22 mouse cellular contexts compared by ENCODE assay signal in genomic region chr14:54897445-54897844, GRCm38 (mm10). TPM values are rescaled to one million over a fixed set of nuclear protein-coding genes. Genes with fewer than 3 reads are reported as not detected.
DNase-seq lines count a peak whose midpoint lies in the region; ATAC-seq and TF ChIP-seq lines count a peak whose summit lies in the region.
"Had no signal": no experiment of that assay in that cellular context is flagged by ENCODE, and none has a peak within 500 bp of the region (broad histone marks: within the 10 kb centered on the region; RNA-seq: fewer than 3 reads in every experiment).

No protein-coding gene starts in this region.

- DNase-seq in adrenal gland, postnatal 10 days, result peak; percentile 27
- DNase-seq in adrenal gland, postnatal 25 days, result no peak
- DNase-seq in heart, postnatal 0 days (ENCODE audit: low spot score), result no peak
- DNase-seq in heart, postnatal 14 days, result no peak
- no peak for DNase-seq in layer of hippocampus, postnatal 10 days (ENCODE audit: low spot score in 2 of 2)
- DNase-seq: cerebellum, postnatal 36 days; layer of hippocampus, adult 9-11 months; lung, embryonic 14.5 days; right cerebral cortex, adult 18-20 months; spleen, adult 18-20 months had no signal

- no peak for TF ChIP-seq CTCF in heart, postnatal 0 days (IDR thresholded peaks at IDR 0.05; ENCODE audit: low read depth)

- no peak for ATAC-seq in heart, postnatal 0 days (ENCODE audit: insufficient read depth, low read depth)
- ATAC-seq in midbrain, embryonic 12.5 days (ENCODE audit: low FRiP score, low read depth), result no peak
- no peak for ATAC-seq in midbrain, embryonic 16.5 days
- ATAC-seq in neural tube, embryonic 15.5 days (ENCODE audit: low FRiP score), result no peak
- ATAC-seq: activated CD4-positive, CD25-positive, alpha-beta regulatory T cell, adult 4 months; intestine, embryonic 16.5 days; midbrain, embryonic 15.5 days had no signal

- peak overlapping the region; percentile 47; the same call in 1 of the 2 replicates for H3K9ac ChIP-seq in heart, postnatal 0 days (replicated peaks; ENCODE audit: low read depth, low read length)
- H3K9ac ChIP-seq in midbrain, embryonic 12.5 days (replicated peaks), result peak overlapping the region; percentile 8; the same call in 1 of the 2 replicates
- no peak overlapping the region for H3K9ac ChIP-seq in midbrain, embryonic 16.5 days (ENCODE audit: low read depth, low read length)
- H3K9ac ChIP-seq in neural tube, embryonic 15.5 days (replicated peaks), result 0 out of 2 replicates have a peak overlapping the region, but pooled peaks have one; percentile 6
- H3K9ac ChIP-seq: embryonic facial prominence, embryonic 12.5 days; hindbrain, embryonic 12.5 days; lung, embryonic 14.5 days; midbrain, embryonic 15.5 days had no signal

- 30% methylated on average over 2 of the region's 2 CpGs for WGBS in heart, postnatal 0 days
- WGBS in midbrain, embryonic 12.5 days, result 69% methylated on average over 2 of the region's 2 CpGs
- WGBS in midbrain, embryonic 16.5 days, result 68% methylated on average over 2 of the region's 2 CpGs
- 74% methylated on average over 2 of the region's 2 CpGs for WGBS in neural tube, embryonic 15.5 days

- H3K27ac ChIP-seq in heart, postnatal 0 days (ENCODE audit: low read depth), result no peak overlapping the region
- 0 out of 2 replicates have a peak overlapping the region, but pooled peaks have one; percentile 1 for H3K27ac ChIP-seq in midbrain, embryonic 12.5 days (replicated peaks)
- H3K27ac ChIP-seq in midbrain, embryonic 16.5 days (ENCODE audit: low read length), result no peak overlapping the region
- no peak overlapping the region for H3K27ac ChIP-seq in neural tube, embryonic 15.5 days (replicated peaks)
- H3K27ac ChIP-seq: embryonic facial prominence, embryonic 12.5 days; macrophage; midbrain, embryonic 15.5 days had no signal

- intact Hi-C loops in heart, postnatal 14 days (cut with DNase I), result no loop called here

- peaks cover 14% of the 10 kb centered on the region for H3K4me1 ChIP-seq in heart, postnatal 0 days (ENCODE audit: control insufficient read depth, insufficient read depth)
- peaks cover 22% of the 10 kb centered on the region for H3K4me1 ChIP-seq in midbrain, embryonic 12.5 days
- peaks cover 17% of the 10 kb centered on the region for H3K4me1 ChIP-seq in midbrain, embryonic 16.5 days (ENCODE audit: control insufficient read depth, insufficient read depth, low read length)
- H3K4me1 ChIP-seq in neural tube, embryonic 15.5 days, result peaks cover 28% of the 10 kb centered on the region

- H3K9me3 ChIP-seq in heart, postnatal 0 days (replicated peaks; ENCODE audit: control insufficient read depth, low read length), result no peaks in the 10 kb centered on the region
- H3K9me3 ChIP-seq in midbrain, embryonic 12.5 days, result no peaks in the 10 kb centered on the region
- H3K9me3 ChIP-seq in midbrain, embryonic 16.5 days (replicated peaks; ENCODE audit: control insufficient read depth, low read length, poor library complexity, severe bottlenecking), result no peaks in the 10 kb centered on the region
- H3K9me3 ChIP-seq in neural tube, embryonic 15.5 days (replicated peaks), result no peaks in the 10 kb centered on the region
- H3K9me3 ChIP-seq: embryonic facial prominence, embryonic 12.5 days; hindbrain, embryonic 12.5 days; midbrain, embryonic 15.5 days had no signal

- TF ChIP-seq EP300 in heart, postnatal 0 days (IDR thresholded peaks at IDR 0.05; ENCODE audit: low read depth), result no peak

- no peaks in the 10 kb centered on the region for H3K27me3 ChIP-seq in heart, postnatal 0 days (ENCODE audit: control insufficient read depth, insufficient read depth, low read length)
- H3K27me3 ChIP-seq in midbrain, embryonic 12.5 days, result no peaks in the 10 kb centered on the region
- no peaks in the 10 kb centered on the region for H3K27me3 ChIP-seq in midbrain, embryonic 16.5 days (ENCODE audit: control insufficient read depth, insufficient read depth, low read depth, low read length)
- no peaks in the 10 kb centered on the region for H3K27me3 ChIP-seq in neural tube, embryonic 15.5 days (replicated peaks)
- H3K27me3 ChIP-seq: CH12.LX; embryonic facial prominence, embryonic 12.5 days; hindbrain, embryonic 12.5 days; midbrain, embryonic 15.5 days had no signal

- peaks cover 38% of the 10 kb centered on the region for H3K36me3 ChIP-seq in heart, postnatal 0 days (replicated peaks; ENCODE audit: control insufficient read depth, insufficient read depth, low read length)
- H3K36me3 ChIP-seq in midbrain, embryonic 12.5 days, result peaks cover 30% of the 10 kb centered on the region
- peaks cover 17% of the 10 kb centered on the region for H3K36me3 ChIP-seq in midbrain, embryonic 16.5 days (ENCODE audit: control insufficient read depth, insufficient read depth, low read length)
- peaks cover 31% of the 10 kb centered on the region for H3K36me3 ChIP-seq in neural tube, embryonic 15.5 days

- no peak overlapping the region for H3K4me3 ChIP-seq in heart, postnatal 0 days (ENCODE audit: low read depth, low read length)
- H3K4me3 ChIP-seq in midbrain, embryonic 12.5 days, result no peak overlapping the region
- H3K4me3 ChIP-seq in midbrain, embryonic 16.5 days (ENCODE audit: low read depth, low read length), result no peak overlapping the region
- H3K4me3 ChIP-seq in neural tube, embryonic 15.5 days (replicated peaks), result no peak overlapping the region
- H3K4me3 ChIP-seq: embryonic facial prominence, embryonic 12.5 days; hindbrain, embryonic 12.5 days; midbrain, embryonic 15.5 days had no signal

- H3K4me2 ChIP-seq in heart, postnatal 0 days (ENCODE audit: low read depth, low read length), result no peak overlapping the region
- H3K4me2 ChIP-seq in midbrain, embryonic 12.5 days (replicated peaks), result no peak overlapping the region
- H3K4me2 ChIP-seq in midbrain, embryonic 16.5 days (ENCODE audit: low read length), result no peak overlapping the region
- no peak overlapping the region for H3K4me2 ChIP-seq in neural tube, embryonic 15.5 days
- H3K4me2 ChIP-seq: embryonic facial prominence, embryonic 12.5 days; hindbrain, embryonic 12.5 days; liver, embryonic 11.5 days; lung, embryonic 14.5 days; midbrain, embryonic 15.5 days had no signal

RNA-seq across cellular contexts. Expression of gene Pabpn1, which starts 5.1 kb away (rescaled TPM):
- 100 to 1,000 TPM; 159 to 198 TPM for total RNA-seq in adrenal gland, postnatal 10 days (2021)
- 195 and 256 TPM in 2 replicates for total RNA-seq in adrenal gland, postnatal 25 days (2021)
- total RNA-seq in heart, postnatal 0 days (2014; rRNA removed; ENCODE audit: low replicate concordance), result 27.6 and 44.5 TPM in 2 replicates
- polyA plus RNA-seq in heart, postnatal 0 days (2015; fragmentation: Nextera tagmentation; extraction: Ambion mirVana), result 35.0 and 36.2 TPM in 2 replicates
- total RNA-seq in heart, postnatal 14 days (2021), result 10 to 100 TPM; 66.9 to 77.6 TPM
- polyA plus RNA-seq in midbrain, embryonic 12.5 days (2016; fragmentation: Nextera tagmentation; extraction: Ambion mirVana), result 199 and 238 TPM in 2 replicates
- 150 and 163 TPM in 2 replicates for polyA plus RNA-seq in midbrain, embryonic 16.5 days (2015; fragmentation: Nextera tagmentation; extraction: Ambion mirVana)
- 148 and 158 TPM in 2 replicates for polyA plus RNA-seq in neural tube, embryonic 15.5 days (2015; fragmentation: Nextera tagmentation; extraction: Ambion mirVana)
- 100 to 1,000 TPM; 266 to 288 TPM for total RNA-seq in layer of hippocampus, postnatal 10 days (2021)

RNA-seq across cellular contexts. Expression of gene Gm20521, which starts 14.2 kb away (rescaled TPM):
- 1 to 10 TPM; 1.2 to 7.1 TPM for total RNA-seq in adrenal gland, postnatal 10 days (2021)
- total RNA-seq in adrenal gland, postnatal 25 days (2021), result 10.0 TPM in 1 of 2 replicates, not detected in the other
- total RNA-seq in heart, postnatal 0 days (2014; rRNA removed; ENCODE audit: low replicate concordance), result not detected in 2 replicates
- 0.18 TPM in 1 of 2 replicates, not detected in the other for polyA plus RNA-seq in heart, postnatal 0 days (2015; fragmentation: Nextera tagmentation; extraction: Ambion mirVana)
- 1 to 10 TPM; 4.1 to 8.1 TPM for total RNA-seq in heart, postnatal 14 days (2021)
- polyA plus RNA-seq in midbrain, embryonic 12.5 days (2016; fragmentation: Nextera tagmentation; extraction: Ambion mirVana), result 0.22 TPM in 1 of 2 replicates, not detected in the other
- not detected in 2 replicates for polyA plus RNA-seq in midbrain, embryonic 16.5 days (2015; fragmentation: Nextera tagmentation; extraction: Ambion mirVana)
- polyA plus RNA-seq in neural tube, embryonic 15.5 days (2015; fragmentation: Nextera tagmentation; extraction: Ambion mirVana), result not detected in 2 replicates
- total RNA-seq in layer of hippocampus, postnatal 10 days (2021), result 1 to 10 TPM in 1 of 2 experiments, not detected in 1; 9.9 TPM
- total RNA-seq: CH12.LX had no signal
- polyA plus RNA-seq: activated CD4-positive, CD25-positive, alpha-beta regulatory T cell, adult 4 months; lung, embryonic 14.5 days; midbrain, embryonic 15.5 days; neural tube, embryonic 11.5 days had no signal

RNA-seq across cellular contexts. Expression of gene Bcl2l2, which starts 14.3 kb away (rescaled TPM):
- total RNA-seq in adrenal gland, postnatal 10 days (2021), result 10 to 100 TPM; 39.3 to 44.2 TPM
- 50.0 and 62.2 TPM in 2 replicates for total RNA-seq in adrenal gland, postnatal 25 days (2021)
- total RNA-seq in heart, postnatal 0 days (2014; rRNA removed; ENCODE audit: low replicate concordance), result 20.6 and 31.1 TPM in 2 replicates
- polyA plus RNA-seq in heart, postnatal 0 days (2015; fragmentation: Nextera tagmentation; extraction: Ambion mirVana), result 2.9 and 3.3 TPM in 2 replicates
- total RNA-seq in heart, postnatal 14 days (2021), result 10 to 100 TPM; 35.1 to 39.2 TPM
- polyA plus RNA-seq in midbrain, embryonic 12.5 days (2016; fragmentation: Nextera tagmentation; extraction: Ambion mirVana), result 2.7 and 3.7 TPM in 2 replicates
- polyA plus RNA-seq in midbrain, embryonic 16.5 days (2015; fragmentation: Nextera tagmentation; extraction: Ambion mirVana), result 3.9 and 4.1 TPM in 2 replicates
- 3.4 and 4.0 TPM in 2 replicates for polyA plus RNA-seq in neural tube, embryonic 15.5 days (2015; fragmentation: Nextera tagmentation; extraction: Ambion mirVana)
- 10 to 100 TPM; 68.8 to 72.1 TPM for total RNA-seq in layer of hippocampus, postnatal 10 days (2021)

RNA-seq across cellular contexts. Expression of gene Slc22a17, which starts 15.5 kb away (rescaled TPM):
- 10 to 100 TPM; 29.8 to 37.2 TPM for total RNA-seq in adrenal gland, postnatal 10 days (2021)
- total RNA-seq in adrenal gland, postnatal 25 days (2021), result 32.9 and 41.6 TPM in 2 replicates
- total RNA-seq in heart, postnatal 0 days (2014; rRNA removed; ENCODE audit: low replicate concordance), result 46.6 and 46.8 TPM in 2 replicates
- 22.3 and 22.7 TPM in 2 replicates for polyA plus RNA-seq in heart, postnatal 0 days (2015; fragmentation: Nextera tagmentation; extraction: Ambion mirVana)
- total RNA-seq in heart, postnatal 14 days (2021), result 1 to 10 TPM; 3.4 to 5.6 TPM
- polyA plus RNA-seq in midbrain, embryonic 12.5 days (2016; fragmentation: Nextera tagmentation; extraction: Ambion mirVana), result 110 and 125 TPM in 2 replicates
- polyA plus RNA-seq in midbrain, embryonic 16.5 days (2015; fragmentation: Nextera tagmentation; extraction: Ambion mirVana), result 219 and 245 TPM in 2 replicates
- polyA plus RNA-seq in neural tube, embryonic 15.5 days (2015; fragmentation: Nextera tagmentation; extraction: Ambion mirVana), result 228 and 297 TPM in 2 replicates
- 100 to 1,000 TPM; 606 to 608 TPM for total RNA-seq in layer of hippocampus, postnatal 10 days (2021)
- polyA plus RNA-seq: macrophage had no signal

RNA-seq across cellular contexts. Expression of gene Ppp1r3e, which starts 20.1 kb away (rescaled TPM):
- 10 to 100 TPM; 11.2 to 16.6 TPM for total RNA-seq in adrenal gland, postnatal 10 days (2021)
- 19.3 and 23.8 TPM in 2 replicates for total RNA-seq in adrenal gland, postnatal 25 days (2021)
- total RNA-seq in heart, postnatal 0 days (2014; rRNA removed; ENCODE audit: low replicate concordance), result 0.08 and 1.3 TPM in 2 replicates
- polyA plus RNA-seq in heart, postnatal 0 days (2015; fragmentation: Nextera tagmentation; extraction: Ambion mirVana), result 0.79 and 1.3 TPM in 2 replicates
- 1 to 10 TPM; 2.8 to 5.2 TPM for total RNA-seq in heart, postnatal 14 days (2021)
- polyA plus RNA-seq in midbrain, embryonic 12.5 days (2016; fragmentation: Nextera tagmentation; extraction: Ambion mirVana), result 0.80 and 1.6 TPM in 2 replicates
- 2.3 and 3.4 TPM in 2 replicates for polyA plus RNA-seq in midbrain, embryonic 16.5 days (2015; fragmentation: Nextera tagmentation; extraction: Ambion mirVana)
- 4.0 and 4.1 TPM in 2 replicates for polyA plus RNA-seq in neural tube, embryonic 15.5 days (2015; fragmentation: Nextera tagmentation; extraction: Ambion mirVana)
- 10 to 100 TPM; 36.7 to 40.0 TPM for total RNA-seq in layer of hippocampus, postnatal 10 days (2021)
